Comparison of ENCODE assay signal across 8 mouse cellular contexts in the genomic region with DNA sequence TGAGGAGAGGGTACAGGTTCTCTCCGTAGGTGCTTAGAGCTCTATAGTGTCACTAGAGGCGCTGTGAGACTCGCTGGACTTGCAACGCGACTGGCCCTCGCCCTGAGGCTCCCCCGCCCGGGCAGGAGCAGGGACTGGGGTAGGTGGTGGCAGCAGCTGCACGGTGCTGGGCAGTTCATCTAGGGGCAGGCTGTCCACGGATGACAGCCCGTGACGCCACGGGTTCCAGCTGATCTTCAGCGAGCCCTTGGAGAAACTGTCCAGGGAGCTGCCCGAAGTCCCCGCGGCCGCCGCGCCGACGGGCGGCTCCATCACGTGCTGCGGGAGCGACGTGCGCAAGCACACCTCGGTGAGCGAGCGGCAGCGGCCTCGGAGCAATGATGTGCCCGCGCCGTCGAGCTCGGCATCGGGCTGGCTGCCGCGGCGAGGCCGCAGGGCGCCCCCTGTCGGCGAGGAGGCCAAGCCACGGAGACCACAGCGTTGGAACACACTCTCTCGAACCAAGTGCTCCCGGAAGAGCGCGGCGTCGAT. TPM values are rescaled to one million over a fixed set of nuclear protein-coding genes. Genes with fewer than 3 reads are reported as not detected.
DNase-seq lines count a peak whose midpoint lies in the region; ATAC-seq lines count a peak whose summit lies in the region.

No protein-coding gene starts in this region.

- H3K4me2 ChIP-seq in embryonic facial prominence, embryonic 12.5 days (replicated peaks) = peak overlapping the region; percentile 62
- H3K4me2 ChIP-seq in limb, embryonic 11.5 days (ENCODE audit: low read depth, severe bottlenecking) = peak overlapping the region; percentile 49
- H3K4me2 ChIP-seq in midbrain, embryonic 12.5 days (replicated peaks) = peak overlapping the region; percentile 56

- H3K4me1 ChIP-seq in embryonic facial prominence, embryonic 12.5 days = peaks cover 12% of the 10 kb centered on the region; the same call in 1 of the 2 replicates
- 0 out of 2 replicates have a peak, but pooled peaks cover 5% of the 10 kb centered on the region for H3K4me1 ChIP-seq in limb, embryonic 11.5 days (ENCODE audit: control insufficient read depth, insufficient read depth, low read length)
- H3K4me1 ChIP-seq in midbrain, embryonic 12.5 days = peaks cover 12% of the 10 kb centered on the region; the same call in 1 of the 2 replicates

- peak; percentile 91 for DNase-seq in adrenal gland, postnatal 14 days
- DNase-seq in heart, adult 18-20 months = peak; percentile 79 to 85
- peak; percentile 75 for DNase-seq in kidney, adult 11 months
- DNase-seq in limb, embryonic 11.5 days (ENCODE audit: low spot score) = peak; percentile 81
- DNase-seq in right cerebral cortex, postnatal 4 days = peak; percentile 78
- no peak for DNase-seq in MN1 (ENCODE audit: low spot score)

- peak overlapping the region; percentile 44 for H3K9ac ChIP-seq in embryonic facial prominence, embryonic 12.5 days
- H3K9ac ChIP-seq in limb, embryonic 11.5 days (ENCODE audit: low read length) = peak overlapping the region; percentile 18; the same call in 1 of the 2 replicates
- H3K9ac ChIP-seq in midbrain, embryonic 12.5 days (replicated peaks) = peak overlapping the region; percentile 29

- ATAC-seq in embryonic facial prominence, embryonic 12.5 days (ENCODE audit: insufficient number of reproducible peaks, insufficient read depth, low FRiP score, low TSS enrichment) = peak; percentile 58; the same call in 1 of the 2 replicates
- peak; percentile 63 for ATAC-seq in limb, embryonic 11.5 days (ENCODE audit: insufficient number of reproducible peaks, low FRiP score, low TSS enrichment, low read depth)
- ATAC-seq in midbrain, embryonic 12.5 days (ENCODE audit: low FRiP score, low read depth) = peak; percentile 81

- H3K4me3 ChIP-seq in embryonic facial prominence, embryonic 12.5 days = peak overlapping the region; percentile 42
- peak overlapping the region; percentile 33 for H3K4me3 ChIP-seq in limb, embryonic 11.5 days (ENCODE audit: low read depth, low read length)
- H3K4me3 ChIP-seq in midbrain, embryonic 12.5 days = peak overlapping the region; percentile 42

- H3K36me3 ChIP-seq in embryonic facial prominence, embryonic 12.5 days = peaks cover 6% of the 10 kb centered on the region
- H3K36me3 ChIP-seq in limb, embryonic 11.5 days (ENCODE audit: control insufficient read depth, insufficient read depth, low read length) = no peaks in the 10 kb centered on the region; the same call in 1 of the 2 replicates
- peaks cover 34% of the 10 kb centered on the region for H3K36me3 ChIP-seq in midbrain, embryonic 12.5 days

- no peaks in the 10 kb centered on the region for H3K9me3 ChIP-seq in embryonic facial prominence, embryonic 12.5 days
- no peaks in the 10 kb centered on the region for H3K9me3 ChIP-seq in limb, embryonic 11.5 days (ENCODE audit: control insufficient read depth, low read length)
- H3K9me3 ChIP-seq in midbrain, embryonic 12.5 days = no peaks in the 10 kb centered on the region

- peaks cover 22% of the 10 kb centered on the region for H3K27me3 ChIP-seq in embryonic facial prominence, embryonic 12.5 days
- H3K27me3 ChIP-seq in limb, embryonic 11.5 days (ENCODE audit: control insufficient read depth, insufficient read depth, low read length) = peaks cover 16% of the 10 kb centered on the region
- H3K27me3 ChIP-seq in midbrain, embryonic 12.5 days = peaks cover 18% of the 10 kb centered on the region

- 0 out of 2 replicates have a peak overlapping the region, but pooled peaks have one; percentile 23 for H3K27ac ChIP-seq in embryonic facial prominence, embryonic 12.5 days
- no peak overlapping the region for H3K27ac ChIP-seq in limb, embryonic 11.5 days (replicated peaks; ENCODE audit: low read depth, low read length)
- H3K27ac ChIP-seq in midbrain, embryonic 12.5 days (replicated peaks) = 0 out of 2 replicates have a peak overlapping the region, but pooled peaks have one; percentile 36

- WGBS in embryonic facial prominence, embryonic 12.5 days = 2% methylated on average over 54 of the region's 54 CpGs
- 1% methylated on average over 54 of the region's 54 CpGs for WGBS in limb, embryonic 11.5 days
- WGBS in midbrain, embryonic 12.5 days = 2% methylated on average over 51 of the region's 54 CpGs

RNA-seq across cellular contexts. Expression of a gene that starts 7.4 kb away (rescaled TPM):
- total RNA-seq in adrenal gland, postnatal 14 days (2021) = 0.15 and 0.23 TPM in 2 replicates
- 2.9 and 3.5 TPM in 2 replicates for polyA plus RNA-seq in embryonic facial prominence, embryonic 12.5 days (2016; fragmentation: Nextera tagmentation; extraction: Ambion mirVana)
- total RNA-seq in heart, adult 18-20 months (2021) = not detected
- polyA plus RNA-seq in limb, embryonic 11.5 days (2014; fragmentation: Nextera tagmentation; extraction: Ambion mirVana) = 0.31 and 0.33 TPM in 2 replicates
- polyA plus RNA-seq in midbrain, embryonic 12.5 days (2016; fragmentation: Nextera tagmentation; extraction: Ambion mirVana) = 2.5 and 2.8 TPM in 2 replicates

RNA-seq across cellular contexts. Expression of a gene that starts 11.2 kb away (rescaled TPM):
- 37.4 and 42.7 TPM in 2 replicates for total RNA-seq in adrenal gland, postnatal 14 days (2021)
- 20.1 and 23.1 TPM in 2 replicates for polyA plus RNA-seq in embryonic facial prominence, embryonic 12.5 days (2016; fragmentation: Nextera tagmentation; extraction: Ambion mirVana)
- total RNA-seq in heart, adult 18-20 months (2021) = 10 to 100 TPM; 47.6 to 55.7 TPM
- polyA plus RNA-seq in limb, embryonic 11.5 days (2014; fragmentation: Nextera tagmentation; extraction: Ambion mirVana) = 11.2 and 11.8 TPM in 2 replicates
- 44.0 and 49.1 TPM in 2 replicates for polyA plus RNA-seq in midbrain, embryonic 12.5 days (2016; fragmentation: Nextera tagmentation; extraction: Ambion mirVana)

RNA-seq across cellular contexts. Expression of a gene that starts 23.1 kb away (rescaled TPM):
- 18.2 and 19.3 TPM in 2 replicates for total RNA-seq in adrenal gland, postnatal 14 days (2021)
- 3.9 and 5.4 TPM in 2 replicates for polyA plus RNA-seq in embryonic facial prominence, embryonic 12.5 days (2016; fragmentation: Nextera tagmentation; extraction: Ambion mirVana)
- 1 to 10 TPM; 6.3 to 7.2 TPM for total RNA-seq in heart, adult 18-20 months (2021)
- 2.4 and 3.2 TPM in 2 replicates for polyA plus RNA-seq in limb, embryonic 11.5 days (2014; fragmentation: Nextera tagmentation; extraction: Ambion mirVana)
- 4.3 and 6.3 TPM in 2 replicates for polyA plus RNA-seq in midbrain, embryonic 12.5 days (2016; fragmentation: Nextera tagmentation; extraction: Ambion mirVana)

RNA-seq across cellular contexts. Expression of a gene that starts 36.0 kb away (rescaled TPM):
- total RNA-seq in adrenal gland, postnatal 14 days (2021) = 1.5 and 2.8 TPM in 2 replicates
- polyA plus RNA-seq in embryonic facial prominence, embryonic 12.5 days (2016; fragmentation: Nextera tagmentation; extraction: Ambion mirVana) = 3.4 and 3.9 TPM in 2 replicates
- 1 to 10 TPM in 1 of 2 experiments, under 1 TPM in 1; 0.69 to 1.2 TPM for total RNA-seq in heart, adult 18-20 months (2021)
- polyA plus RNA-seq in limb, embryonic 11.5 days (2014; fragmentation: Nextera tagmentation; extraction: Ambion mirVana) = 1.2 and 1.5 TPM in 2 replicates
- polyA plus RNA-seq in midbrain, embryonic 12.5 days (2016; fragmentation: Nextera tagmentation; extraction: Ambion mirVana) = 0.51 and 0.93 TPM in 2 replicates

RNA-seq across cellular contexts. Expression of a gene that starts 37.1 kb away (rescaled TPM):
- 88.7 and 94.4 TPM in 2 replicates for total RNA-seq in adrenal gland, postnatal 14 days (2021)
- polyA plus RNA-seq in embryonic facial prominence, embryonic 12.5 days (2016; fragmentation: Nextera tagmentation; extraction: Ambion mirVana) = 85.4 and 90.9 TPM in 2 replicates
- 10 to 100 TPM; 57.9 to 61.2 TPM for total RNA-seq in heart, adult 18-20 months (2021)
- polyA plus RNA-seq in limb, embryonic 11.5 days (2014; fragmentation: Nextera tagmentation; extraction: Ambion mirVana) = 74.5 and 74.8 TPM in 2 replicates
- 81.3 and 87.7 TPM in 2 replicates for polyA plus RNA-seq in midbrain, embryonic 12.5 days (2016; fragmentation: Nextera tagmentation; extraction: Ambion mirVana)
